Mouse (Mus musculus): Measurements from ENCODE around the gene 1190005I06Rik.
A peak's percentile ranks its signal among the peaks of the same experiment; 100 is the strongest.

Gene 1190005I06Rik

GRCm38 (mm10) chr8:120577821-120578220 lies 69.6 kb downstream of the 1190005I06Rik start:
- DNase-seq (ENCODE audit: low read depth), result no peak

DNA sequence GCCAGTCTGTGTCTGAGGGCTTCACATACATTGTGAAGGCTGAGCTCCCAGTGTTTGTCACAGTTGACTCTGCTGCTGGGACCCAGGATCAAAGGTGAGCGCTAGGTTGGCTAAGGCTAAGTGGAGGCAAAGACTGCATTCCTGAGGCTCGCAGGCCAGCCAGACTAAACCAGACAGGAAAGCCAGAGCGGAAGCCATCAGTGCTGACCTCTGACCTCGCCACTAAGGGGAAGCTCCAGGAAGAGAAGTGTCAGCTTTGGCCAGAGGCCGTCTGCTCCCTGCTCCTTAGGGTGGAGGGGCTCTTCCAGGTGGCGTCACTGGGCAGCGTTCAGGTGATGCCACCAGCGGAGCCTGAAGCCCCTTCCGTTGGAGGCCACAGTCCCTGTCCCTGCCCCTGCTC lies 71.6 kb downstream of the 1190005I06Rik start:
- no peak for DNase-seq (ENCODE audit: low read depth)

DNA sequence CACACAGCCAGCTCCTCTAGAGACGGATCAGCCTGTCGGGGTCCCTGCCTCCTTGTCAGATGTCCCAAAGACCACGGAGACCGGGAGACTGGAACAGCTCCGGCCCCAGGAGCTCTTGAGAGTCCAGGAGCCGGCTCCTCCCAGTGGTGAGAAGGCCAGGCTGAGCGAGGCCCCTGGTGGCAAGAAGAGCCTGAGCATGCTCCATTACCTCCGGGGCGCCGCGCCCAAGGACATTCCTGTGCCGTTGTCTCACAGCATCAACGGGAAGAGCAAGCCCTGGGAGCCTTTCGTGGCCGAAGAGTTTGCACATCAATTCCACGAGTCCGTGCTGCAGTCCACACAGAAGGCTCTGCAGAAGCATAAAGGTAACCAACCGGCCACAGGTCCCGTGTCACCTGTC lies 72.5 kb downstream of the 1190005I06Rik start:
- no peak for DNase-seq (ENCODE audit: low read depth)

DNA sequence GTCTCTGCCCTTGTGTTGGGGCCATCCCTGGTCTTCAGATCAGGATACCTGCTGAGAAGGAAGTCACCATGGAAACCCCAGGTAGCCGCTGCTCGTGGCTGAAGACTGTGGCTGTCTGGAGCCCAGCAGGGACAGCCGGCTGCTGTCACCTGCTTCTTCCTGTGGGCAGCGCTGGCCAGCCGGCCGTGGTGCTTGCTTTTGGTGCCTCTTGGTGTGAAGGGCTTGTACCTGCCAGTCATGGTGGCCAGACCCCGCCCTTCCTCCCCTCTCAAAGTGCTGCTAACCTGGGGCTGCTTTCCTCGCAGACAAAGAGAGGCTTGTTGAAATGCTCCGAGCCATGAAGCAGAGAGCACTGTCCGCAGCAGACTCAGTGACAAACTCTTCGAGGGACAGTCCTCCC lies 73.6 kb downstream of the 1190005I06Rik start:
- no peak for DNase-seq (ENCODE audit: low read depth)

DNA sequence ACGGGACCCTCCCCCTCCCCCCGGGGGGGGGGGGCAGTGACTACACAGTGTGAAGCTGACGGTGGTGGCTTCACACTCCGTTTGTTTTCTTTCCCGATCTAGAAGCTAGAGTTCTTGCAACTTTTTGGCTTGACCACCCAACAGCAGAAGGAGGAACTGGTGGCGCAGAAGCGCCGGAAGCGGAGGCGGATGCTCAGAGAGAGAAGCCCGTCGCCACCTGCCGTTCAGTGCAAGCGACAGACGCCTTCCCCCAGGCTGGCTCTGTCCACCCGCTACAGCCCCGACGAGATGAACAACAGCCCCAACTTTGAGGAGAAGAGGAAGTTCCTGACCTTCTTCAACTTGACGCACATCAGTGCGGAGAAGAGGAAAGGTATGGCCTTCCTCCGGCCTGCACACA lies 74.9 kb downstream of the 1190005I06Rik start:
- no peak for DNase-seq (ENCODE audit: low read depth)

GRCm38 (mm10) chr8:120571561-120571960 lies 75.9 kb downstream of the 1190005I06Rik start:
- no peak for DNase-seq (ENCODE audit: low read depth)

DNA sequence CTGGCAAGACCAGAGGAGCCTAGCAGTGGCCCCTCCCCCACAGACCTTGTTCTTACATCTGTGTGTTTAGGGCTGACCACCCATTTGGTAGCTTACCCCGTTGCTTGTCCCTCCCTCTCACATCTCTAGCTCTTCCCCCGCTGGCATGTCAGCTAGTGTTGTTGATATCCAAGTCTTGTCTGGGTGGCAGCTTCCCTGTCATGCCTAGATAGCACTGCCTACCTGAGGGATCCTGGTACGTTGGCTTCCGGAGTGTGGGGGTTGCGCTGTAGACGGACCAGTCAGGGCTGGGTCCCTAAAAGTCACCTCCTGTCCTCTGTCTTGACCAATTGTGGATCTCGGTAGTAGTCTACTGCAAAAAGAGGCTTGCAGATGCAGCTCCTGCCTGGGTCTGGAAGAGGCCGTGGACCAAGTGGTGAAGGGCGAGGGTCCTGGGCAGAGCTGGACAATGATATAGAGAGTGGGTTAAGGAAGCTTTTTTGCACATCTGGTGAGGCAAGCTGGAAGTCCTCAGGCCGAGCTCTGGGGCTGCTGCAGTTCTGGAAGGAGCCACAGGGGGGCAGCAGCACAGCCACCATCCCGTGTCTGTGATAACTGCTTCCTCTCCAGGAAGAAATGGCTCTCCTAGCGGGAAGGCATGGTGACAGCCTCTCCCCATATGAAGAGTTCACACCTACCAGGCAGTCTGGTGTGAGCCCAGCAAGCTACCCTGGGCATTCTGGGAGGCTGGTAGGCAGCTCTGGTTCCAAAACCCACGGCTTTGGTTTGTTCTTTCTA lies 77.3 kb downstream of the 1190005I06Rik start:
- peak; percentile 53 for DNase-seq (ENCODE audit: low read depth)

DNA sequence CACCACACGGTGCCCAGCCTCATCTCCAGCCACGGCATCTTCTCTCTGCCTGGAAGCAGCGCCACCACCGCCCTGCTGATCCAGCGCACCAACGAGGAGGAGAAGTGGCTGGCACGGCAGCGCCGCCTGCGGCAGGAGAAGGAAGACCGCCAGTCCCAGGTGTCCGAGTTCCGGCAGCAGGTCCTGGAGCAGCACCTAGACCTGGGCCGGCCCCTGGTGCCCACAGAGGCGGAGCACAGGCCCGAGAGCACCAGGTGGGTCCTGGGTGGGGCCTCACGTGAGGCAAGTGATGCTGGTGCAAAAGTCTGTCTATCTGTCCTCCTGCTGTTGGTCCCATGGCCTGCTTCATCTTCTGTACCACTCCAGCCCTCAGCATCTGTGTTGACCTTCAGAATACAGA lies 78.3 kb downstream of the 1190005I06Rik start:
- DNase-seq (ENCODE audit: low read depth), result no peak

DNA sequence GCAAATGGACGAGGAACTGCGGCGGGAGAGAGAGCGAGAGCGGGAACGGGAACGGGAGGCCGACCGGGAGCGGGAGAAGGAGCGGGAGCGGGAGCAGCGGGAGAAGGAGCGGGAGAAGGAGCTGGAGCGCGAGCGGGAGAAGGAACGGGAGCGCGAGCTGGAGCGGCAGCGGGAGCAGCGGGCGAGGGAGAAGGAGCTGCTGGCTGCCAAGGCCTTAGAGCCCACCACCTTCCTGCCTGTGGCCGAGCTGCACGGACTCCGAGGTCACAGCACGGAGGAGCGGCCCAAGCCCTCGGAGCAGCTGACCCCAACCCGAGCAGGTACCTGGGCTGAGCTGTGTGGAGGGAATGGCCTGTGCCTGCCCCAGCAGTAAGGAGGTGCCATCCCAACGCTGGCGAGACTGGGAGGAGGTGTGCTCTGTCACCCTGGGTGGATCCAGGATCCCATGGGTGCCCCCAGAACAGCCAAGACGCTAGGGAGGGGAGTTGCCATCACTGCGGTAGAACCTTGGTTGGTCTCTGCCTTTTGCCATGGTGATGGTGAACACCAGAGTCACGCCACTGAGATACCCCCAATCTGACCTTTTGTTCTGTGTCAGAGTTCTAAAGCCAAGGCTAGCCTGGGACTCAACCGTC lies 79.2 kb downstream of the 1190005I06Rik start:
- DNase-seq (ENCODE audit: low read depth), result no peak

DNA sequence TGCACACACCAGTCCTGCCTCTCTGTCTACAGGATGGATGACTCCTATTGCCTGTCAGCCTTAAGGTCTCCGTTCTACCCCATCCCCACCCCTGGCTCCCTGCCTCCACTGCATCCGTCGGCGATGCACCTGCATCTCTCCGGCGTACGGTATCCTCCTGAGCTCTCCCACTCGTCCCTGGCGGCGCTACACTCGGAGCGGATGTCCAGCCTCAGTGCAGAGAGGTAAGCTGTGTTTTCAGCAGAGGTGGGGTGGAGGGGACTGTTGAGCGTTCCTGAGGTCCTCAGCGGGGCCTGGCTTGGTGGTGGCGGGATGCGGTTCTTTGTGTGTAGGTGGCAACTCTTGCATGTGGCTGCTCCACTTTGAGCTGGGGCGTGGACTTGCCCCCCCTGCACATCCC lies 79.7 kb downstream of the 1190005I06Rik start:
- no peak for DNase-seq (ENCODE audit: low read depth)

- no peak for DNase-seq (ENCODE audit: low read depth)
Measured at GRCm38 (mm10) chr8:120566681-120567080, 80.8 kb downstream of the 1190005I06Rik start.

DNA sequence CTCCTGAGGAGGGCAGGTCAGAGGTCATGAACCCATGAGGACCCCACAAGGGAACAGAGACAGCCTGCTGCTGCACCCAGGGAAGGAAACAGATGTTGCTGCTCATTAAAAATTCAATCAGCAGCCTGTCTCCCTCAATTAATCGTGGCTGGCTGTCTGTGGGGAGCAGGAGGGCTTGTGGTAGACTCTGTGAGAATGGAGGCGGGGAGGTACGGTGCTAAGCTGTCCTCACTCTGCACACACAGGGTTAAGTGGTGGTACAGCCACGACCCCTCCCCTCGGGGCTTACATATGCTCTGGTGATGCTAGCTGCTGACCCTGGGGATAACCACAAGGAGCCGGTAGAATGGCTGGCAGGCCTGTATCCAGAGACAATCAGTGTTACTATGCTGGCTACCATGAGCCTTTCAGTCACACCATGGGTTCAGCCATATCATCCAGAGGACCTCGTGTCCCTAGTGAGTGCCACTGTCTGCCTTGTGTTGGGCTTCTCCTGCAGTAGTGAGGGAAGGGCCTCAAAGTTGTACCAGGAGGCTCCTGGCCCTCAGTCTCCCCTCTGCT lies 82.2 kb downstream of the 1190005I06Rik start:
- DNase-seq (ENCODE audit: low read depth), result no peak

GRCm38 (mm10) chr8:120563851-120564837 lies 83.3 kb downstream of the 1190005I06Rik start:
- no peak for DNase-seq (ENCODE audit: low read depth)

DNA sequence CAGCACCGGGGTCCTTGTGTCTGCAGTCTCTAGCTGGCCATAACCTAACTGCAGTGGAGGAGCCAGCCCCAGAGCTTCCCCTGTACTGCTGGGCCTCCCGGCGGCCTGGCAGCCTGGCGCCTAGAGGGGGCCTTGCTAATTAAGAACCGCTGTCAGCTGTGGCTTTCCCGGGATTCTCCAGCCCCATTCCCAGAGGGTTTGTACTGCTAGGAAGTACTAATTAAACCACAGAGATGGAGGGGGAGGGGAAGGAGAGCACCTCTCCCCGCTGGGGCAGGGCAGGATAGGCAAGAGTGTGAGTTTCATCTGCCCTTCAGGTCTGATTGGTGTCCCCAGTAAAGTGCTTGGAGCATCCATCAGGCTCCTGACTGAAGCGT lies 84.1 kb downstream of the 1190005I06Rik start:
- DNase-seq (ENCODE audit: low read depth), result no peak

DNA sequence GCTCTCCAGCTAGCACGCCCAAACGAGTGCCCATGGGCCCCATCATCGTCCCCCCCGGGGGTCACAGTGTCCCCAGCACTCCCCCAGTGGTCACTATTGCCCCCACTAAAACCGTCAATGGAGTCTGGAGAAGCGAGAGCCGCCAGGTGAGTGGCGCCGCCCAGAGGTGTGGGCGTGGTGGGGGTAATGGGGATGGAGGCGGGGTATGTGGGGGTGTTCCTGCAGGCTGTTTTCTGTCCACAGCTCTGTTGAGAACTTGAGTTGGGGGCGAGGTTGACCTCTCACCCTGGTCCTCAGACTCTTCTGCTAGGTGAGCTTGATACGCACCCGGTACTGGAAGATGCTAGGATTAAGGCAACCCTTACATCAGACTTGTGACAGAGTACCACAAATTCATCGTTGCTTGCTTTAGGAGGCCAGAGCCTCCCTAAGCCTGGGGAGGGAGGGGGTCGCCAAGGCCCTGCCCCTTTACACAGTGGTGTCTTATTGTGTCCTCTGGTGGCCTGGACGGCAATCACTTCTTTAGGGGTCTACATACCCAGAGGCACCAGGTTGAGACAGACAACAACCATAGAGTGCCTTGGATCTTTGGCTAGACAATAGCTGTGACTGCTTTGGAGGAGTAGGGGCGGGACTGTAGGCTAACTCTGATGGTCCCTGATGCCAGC lies 84.6 kb downstream of the 1190005I06Rik start:
- no peak for DNase-seq (ENCODE audit: low read depth)

GRCm38 (mm10) chr8:120561539-120562435 lies 85.6 kb downstream of the 1190005I06Rik start:
- no peak for DNase-seq (ENCODE audit: low read depth)

- DNase-seq (ENCODE audit: low read depth), result no peak
Measured at GRCm38 (mm10) chr8:120560535-120560934, 86.9 kb downstream of the 1190005I06Rik start.

DNA sequence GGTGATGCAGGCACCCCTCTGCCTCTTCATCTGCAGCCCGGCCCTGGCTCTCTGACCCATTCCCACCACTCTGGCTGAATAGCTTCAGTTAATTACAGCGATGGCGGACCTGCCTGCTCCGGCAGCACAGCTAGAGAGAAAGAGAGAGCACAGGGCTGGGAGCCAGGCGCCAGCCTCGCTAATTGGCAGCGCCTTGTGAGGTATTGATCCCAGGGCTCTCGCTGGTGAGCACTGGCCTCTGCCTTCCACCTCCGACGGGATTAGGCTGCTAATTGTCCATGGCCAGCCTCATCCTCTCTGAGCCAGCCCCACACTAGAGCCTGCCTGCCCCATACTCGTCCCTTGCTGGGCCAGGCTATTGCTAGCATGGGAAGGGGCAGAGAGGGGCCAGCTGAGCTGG lies 87.8 kb downstream of the 1190005I06Rik start:
- DNase-seq (ENCODE audit: low read depth), result no peak
